Mouse (Mus musculus): ENCODE results near the gene Adcy1.

The Adcy1 gene

GRCm38 (mm10) chr11:7182409-7183042 lies 119.2 kb downstream of the Adcy1 start:
- no peak for DNase-seq (ENCODE audit: inconsistent ontology term)

GRCm38 (mm10) chr11:7184420-7184819 lies 121.1 kb downstream of the Adcy1 start:
- DNase-seq (ENCODE audit: inconsistent ontology term): no peak

GRCm38 (mm10) chr11:7187472-7187871 lies 124.2 kb downstream of the Adcy1 start:
- DNase-seq (ENCODE audit: inconsistent ontology term): no peak

DNA sequence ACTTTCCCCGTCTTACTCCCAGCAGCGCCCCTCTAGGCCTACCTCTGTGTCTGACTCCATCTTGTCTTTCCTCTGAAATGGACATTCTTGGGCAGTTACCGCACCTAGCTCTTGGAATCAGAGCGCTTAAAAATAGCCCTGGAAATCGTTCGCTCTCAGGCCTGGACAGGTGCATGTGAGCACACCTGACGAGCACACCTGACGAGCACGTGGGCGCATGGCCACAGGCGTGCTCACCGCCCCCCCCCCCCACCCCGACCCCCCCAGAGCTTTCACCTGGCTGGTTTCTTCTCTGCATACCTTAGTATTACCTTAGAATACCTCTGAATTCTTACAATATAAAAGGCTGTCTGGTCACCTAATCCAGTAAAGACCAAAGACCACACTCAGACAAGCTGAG lies 125.2 kb downstream of the Adcy1 start, which contains the start of gene Gm11985:
TSS of gene Gm11985 (minus strand) at position 101 of the 400 bp plus-strand sequence.
- no peak for DNase-seq (ENCODE audit: inconsistent ontology term)

GRCm38 (mm10) chr11:7192710-7193109 lies 129.4 kb downstream of the Adcy1 start:
- no peak for DNase-seq (ENCODE audit: inconsistent ontology term)

GRCm38 (mm10) chr11:7193134-7193533 lies 129.8 kb downstream of the Adcy1 start:
- DNase-seq (ENCODE audit: inconsistent ontology term): no peak

DNA sequence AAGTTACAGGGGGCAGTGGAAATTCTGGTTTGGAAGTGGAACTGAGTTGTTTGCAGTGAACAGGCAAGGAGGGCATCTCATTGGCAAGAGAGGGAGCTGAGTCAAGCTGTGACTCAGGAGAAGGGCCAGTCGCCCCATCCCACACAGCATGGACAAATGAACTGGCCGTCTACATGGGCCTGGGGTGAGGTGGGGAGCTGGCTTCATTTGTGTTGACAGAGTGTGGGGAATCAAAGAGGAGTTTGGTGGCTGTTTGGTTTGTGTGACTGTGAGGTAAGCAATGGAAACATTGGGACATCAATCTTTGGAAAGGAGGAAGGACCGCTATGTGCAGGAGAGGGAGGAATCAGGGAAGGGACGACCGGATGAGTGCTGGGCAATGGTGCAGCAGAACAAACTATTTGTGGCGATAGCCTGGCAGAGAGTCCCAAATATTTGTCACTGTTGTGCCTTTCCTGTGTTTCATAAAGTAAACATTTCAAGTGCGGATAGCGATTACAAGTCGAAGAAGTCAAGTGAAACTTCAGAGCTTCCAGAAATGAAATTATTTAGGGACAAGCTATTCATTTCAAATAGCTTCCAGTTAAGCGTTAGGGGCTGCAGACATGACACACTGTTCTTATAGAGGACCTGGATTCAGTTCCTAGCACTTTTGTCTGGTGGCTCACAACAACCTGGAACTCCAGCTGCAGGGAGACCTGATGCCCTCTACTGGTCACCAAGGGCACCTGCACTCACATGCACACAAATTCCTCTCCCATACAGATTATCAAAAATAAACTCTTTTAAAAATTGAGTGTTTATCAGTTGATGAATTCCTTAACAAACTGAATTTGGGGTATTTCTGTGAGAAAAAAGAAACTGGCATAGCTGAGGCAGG lies 131.4 kb downstream of the Adcy1 start:
- DNase-seq (ENCODE audit: inconsistent ontology term): peak; percentile 22

DNA sequence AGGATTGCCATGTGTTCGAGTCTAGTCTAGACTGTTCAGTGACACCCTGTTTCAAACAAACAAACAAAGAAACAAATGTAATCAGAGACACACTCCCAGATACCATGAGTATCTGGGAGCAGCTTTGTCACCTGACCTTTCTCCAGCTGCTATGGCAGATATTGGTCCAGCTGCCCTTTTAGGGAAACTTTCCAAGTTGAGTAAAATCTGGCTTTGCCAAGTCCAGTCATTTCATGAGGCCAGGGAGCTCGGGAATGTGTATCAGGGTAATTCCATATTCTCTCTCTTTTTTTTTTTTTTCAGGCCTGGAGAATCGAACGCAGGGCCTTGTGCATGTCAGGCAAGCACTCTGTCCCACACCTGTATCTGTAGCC lies 132.0 kb downstream of the Adcy1 start:
- DNase-seq (ENCODE audit: inconsistent ontology term): no peak

GRCm38 (mm10) chr11:7197491-7197941 lies 134.2 kb downstream of the Adcy1 start, which contains the start of gene Igfbp1:
Gene Igfbp1, plus strand, starts transcription at chr11:7197782.
- no peak for DNase-seq (ENCODE audit: inconsistent ontology term)

DNA sequence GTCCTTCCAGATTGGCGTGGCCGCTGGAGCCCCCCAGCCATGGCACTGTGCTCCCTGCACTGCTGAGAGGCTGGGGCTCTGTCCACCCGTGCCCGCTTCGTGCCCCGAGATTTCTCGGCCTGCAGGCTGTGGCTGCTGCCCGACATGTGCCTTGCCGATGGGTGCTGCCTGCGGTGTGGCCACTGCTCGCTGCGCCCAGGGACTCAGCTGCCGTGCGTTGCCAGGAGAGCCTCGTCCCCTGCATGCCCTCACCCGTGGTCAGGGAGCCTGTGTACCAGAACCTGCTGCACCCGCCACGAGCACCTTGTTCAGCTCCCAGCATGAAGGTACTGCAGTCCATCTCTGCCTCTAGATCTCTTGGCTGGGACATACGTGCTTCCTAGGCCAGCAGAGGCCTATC lies 134.7 kb downstream of the Adcy1 start:
- DNase-seq (ENCODE audit: inconsistent ontology term): no peak

DNA sequence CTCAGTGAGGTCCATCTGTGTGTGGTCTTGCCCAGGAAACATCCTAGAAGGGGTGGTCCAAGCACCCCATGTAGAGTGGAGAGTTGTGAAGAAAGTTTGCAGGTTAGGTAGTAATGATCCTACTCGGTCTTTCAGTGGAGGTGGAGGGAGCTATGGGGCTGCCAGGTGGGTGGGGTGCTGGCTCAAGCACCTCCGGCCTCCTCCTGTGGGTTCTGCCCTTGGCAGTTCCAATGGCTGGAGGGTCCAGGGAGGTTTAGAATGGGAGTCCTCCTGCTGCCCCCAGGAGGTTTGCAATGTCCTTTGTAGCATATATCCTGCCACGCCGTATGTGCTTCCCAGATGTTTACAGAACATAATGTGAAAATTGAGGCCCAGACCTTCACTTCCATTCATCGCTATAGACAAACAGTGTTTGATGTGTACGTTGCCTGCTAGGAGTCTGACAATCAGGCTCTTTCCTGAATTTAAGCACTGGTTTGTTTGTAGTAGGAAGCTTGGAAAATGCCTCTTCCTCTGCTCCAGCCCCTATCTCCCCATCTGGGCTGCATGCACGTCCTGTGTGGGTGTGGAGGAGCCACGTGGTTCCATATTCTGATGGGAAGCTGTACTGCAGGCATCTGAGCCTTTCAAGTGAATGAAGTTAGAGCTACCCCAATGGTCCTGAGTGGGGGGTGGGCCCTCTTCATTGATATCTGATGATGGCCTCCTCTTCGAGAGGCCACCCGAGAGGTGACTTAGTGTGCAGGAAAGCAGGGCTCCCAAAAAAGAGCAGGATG lies 135.4 kb downstream of the Adcy1 start:
- DNase-seq (ENCODE audit: inconsistent ontology term): no peak

DNA sequence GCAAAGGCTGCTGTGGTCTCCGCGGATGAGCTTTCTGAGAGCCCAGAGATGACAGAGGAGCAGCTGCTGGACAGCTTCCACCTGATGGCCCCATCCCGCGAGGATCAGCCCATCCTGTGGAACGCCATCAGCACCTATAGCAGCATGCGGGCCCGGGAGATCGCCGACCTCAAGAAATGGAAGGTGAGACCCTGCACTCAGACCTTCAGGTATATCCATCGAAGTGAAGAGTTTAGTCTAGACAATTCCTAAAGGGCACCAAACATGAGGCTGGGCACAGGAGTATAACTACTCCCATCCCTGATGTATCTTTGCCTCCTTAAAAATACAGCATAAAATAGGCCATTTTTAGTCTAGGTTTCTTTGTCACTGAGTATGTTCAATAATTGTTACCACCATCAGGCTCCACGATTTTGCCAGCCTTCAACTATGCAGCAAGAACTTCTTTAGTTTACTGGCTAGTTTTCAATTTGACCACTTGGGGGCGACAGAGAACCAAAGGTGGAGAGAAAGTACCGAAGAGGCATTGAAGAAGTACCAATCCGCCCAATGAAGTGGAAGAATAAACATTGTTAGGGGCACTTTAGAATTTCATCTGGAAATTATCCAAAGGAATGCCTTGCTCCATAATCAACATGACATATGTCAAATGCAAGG lies 136.6 kb downstream of the Adcy1 start:
- DNase-seq (ENCODE audit: inconsistent ontology term): peak; percentile 48

DNA sequence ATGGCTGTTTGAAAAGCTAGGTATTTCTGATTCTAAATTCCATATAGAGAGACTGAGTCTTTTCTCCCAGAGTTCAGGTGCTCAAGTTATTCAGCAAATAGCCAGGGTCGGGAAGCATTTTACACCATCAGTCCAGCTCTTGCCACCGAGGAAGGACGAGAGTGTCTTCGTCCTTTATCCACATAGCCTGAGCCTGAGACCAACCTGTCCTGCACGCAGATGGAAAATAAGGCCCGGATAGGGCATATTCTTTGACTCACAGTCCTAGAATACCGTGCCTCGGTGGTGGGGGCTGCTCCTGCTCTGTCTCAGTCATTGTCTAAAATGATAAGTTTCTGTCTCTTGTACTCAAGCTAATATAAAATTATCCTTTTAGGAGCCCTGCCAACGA lies 137.1 kb downstream of the Adcy1 start:
- DNase-seq (ENCODE audit: inconsistent ontology term): no peak

DNA sequence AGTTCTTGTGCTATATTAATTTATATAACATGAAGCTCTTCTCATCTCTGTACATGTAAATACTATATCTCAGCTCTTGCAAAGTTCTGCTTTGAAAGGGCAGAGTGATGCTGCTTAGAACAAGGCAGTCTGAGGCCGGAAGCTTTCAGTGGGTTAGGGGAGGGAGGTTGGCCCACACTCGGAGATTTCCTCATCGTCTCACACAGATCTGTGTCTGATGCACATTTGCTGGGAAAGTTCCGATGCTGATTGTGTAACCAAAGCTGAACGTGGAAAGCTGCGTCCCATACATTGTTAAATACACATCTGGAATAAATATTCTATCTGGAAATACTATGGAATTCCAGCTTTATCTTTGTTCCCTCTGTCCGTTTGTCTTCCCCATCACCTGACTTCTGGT lies 138.9 kb downstream of the Adcy1 start:
- DNase-seq (ENCODE audit: inconsistent ontology term): no peak

- DNase-seq (ENCODE audit: inconsistent ontology term): no peak
Measured at GRCm38 (mm10) chr11:7203846-7204245, 140.6 kb downstream of the Adcy1 start.

DNA sequence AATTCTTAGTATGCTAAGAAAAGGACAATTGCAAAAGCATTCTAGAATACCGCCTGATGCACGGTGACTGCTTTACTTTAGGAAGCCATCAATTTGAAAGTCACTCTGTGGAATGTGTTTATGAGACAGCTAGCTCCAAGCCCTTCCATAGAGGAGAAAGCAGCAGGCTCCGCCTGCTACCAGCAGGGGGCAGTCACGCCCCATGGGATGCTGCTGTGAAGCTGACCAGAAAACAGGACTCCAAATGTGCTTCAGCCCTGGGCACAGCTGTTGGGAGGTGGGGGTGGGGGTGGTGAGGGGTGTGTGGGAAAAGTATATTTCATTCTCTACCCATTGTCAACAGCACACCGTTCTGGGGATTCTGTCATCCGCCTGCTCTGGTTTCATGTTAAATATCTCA lies 147.1 kb downstream of the Adcy1 start:
- DNase-seq (ENCODE audit: inconsistent ontology term): peak; percentile 70

DNA sequence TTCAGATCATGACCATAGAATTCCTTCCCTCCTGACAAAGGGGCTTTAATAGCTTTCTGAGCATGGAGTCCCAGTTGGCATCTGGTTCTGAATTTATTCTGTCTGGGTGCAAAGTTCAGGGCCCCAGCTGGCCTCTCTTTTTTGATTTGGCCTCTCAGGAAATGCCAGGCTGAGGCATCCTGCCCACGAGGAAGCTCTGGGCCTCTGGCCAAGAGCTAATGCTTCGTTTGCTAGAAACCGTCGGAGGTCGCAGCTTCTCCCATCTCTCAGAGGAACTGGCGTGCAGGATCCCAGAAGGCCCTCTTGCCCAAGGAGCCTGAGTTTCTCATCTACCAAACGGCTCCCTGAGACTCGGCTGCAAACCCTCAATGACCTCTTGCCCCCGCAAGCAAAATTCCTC lies 147.9 kb downstream of the Adcy1 start:
- DNase-seq (ENCODE audit: inconsistent ontology term): peak; percentile 63

GRCm38 (mm10) chr11:7212126-7212798 lies 149.0 kb downstream of the Adcy1 start:
- DNase-seq (ENCODE audit: inconsistent ontology term): peak; percentile 71

DNA sequence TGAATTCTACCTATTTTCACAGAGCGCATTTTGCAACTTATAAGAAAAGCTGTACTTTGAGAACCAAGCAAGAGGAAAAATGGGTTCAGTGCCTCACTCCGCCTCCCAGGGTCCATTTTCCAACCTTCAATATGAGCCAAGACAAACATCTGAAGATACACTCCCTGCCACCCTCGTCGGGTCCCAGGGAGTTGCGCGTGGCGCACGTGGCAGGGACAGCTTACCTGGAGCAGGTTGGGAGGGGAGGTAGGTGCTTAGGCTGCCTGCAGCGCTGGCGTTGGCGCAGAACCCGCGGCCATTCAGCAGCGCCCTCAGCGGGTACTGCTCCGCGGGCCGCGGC lies 149.8 kb downstream of the Adcy1 start:
- no peak for DNase-seq (ENCODE audit: inconsistent ontology term)

- DNase-seq (ENCODE audit: inconsistent ontology term): peak; percentile 75
Measured at GRCm38 (mm10) chr11:7213501-7214341, 150.4 kb downstream of the Adcy1 start, which contains the start of gene Igfbp3. Gene Igfbp3, minus strand, starts transcription at chr11:7213923.
